14 mouse cellular contexts compared by ENCODE assay signal in genomic region chr3:27118227-27118626, GRCm38 (mm10). TPM values are rescaled to one million over a fixed set of nuclear protein-coding genes. Genes with fewer than 3 reads are reported as not detected.
DNase-seq lines count a peak whose midpoint lies in the region; ATAC-seq lines count a peak whose summit lies in the region.
"Had no signal": no experiment of that assay in that cellular context is flagged by ENCODE, and none has a peak within 500 bp of the region (broad histone marks: within the 10 kb centered on the region; RNA-seq: fewer than 3 reads in every experiment).

No protein-coding gene starts in this region.

- peak; percentile 13 for DNase-seq in kidney, adult 11 months
- peak; percentile 17 for DNase-seq in ES-CJ7 (ENCODE audit: low read depth, low spot score)
- DNase-seq in adrenal gland, postnatal 14 days, result peak; percentile 56
- DNase-seq in kidney, postnatal 4 days, result peak; percentile 34 to 43
- DNase-seq in frontal cortex, postnatal 36 days (ENCODE audit: low spot score in 2 of 2), result no peak
- no peak for DNase-seq in embryo, embryonic 10.5 days (ENCODE audit: low spot score)
- DNase-seq in T-cell, adult 2 months (ENCODE audit: low spot score), result no peak
- DNase-seq: cerebellum, postnatal 25 days; gastrocnemius, postnatal 36 days; heart, postnatal 36 days had no signal

- 84% methylated on average over 4 of the region's 4 CpGs for WGBS in kidney, embryonic 15.5 days

- H3K27me3 ChIP-seq in kidney, embryonic 15.5 days, result no peaks in the 10 kb centered on the region

- no peaks in the 10 kb centered on the region for H3K4me1 ChIP-seq in kidney, embryonic 15.5 days
- H3K4me1 ChIP-seq: limb, embryonic 10.5 days had no signal

- H3K4me2 ChIP-seq in kidney, embryonic 15.5 days, result no peak overlapping the region

- peaks cover 76% of the 10 kb centered on the region for H3K36me3 ChIP-seq in kidney, embryonic 15.5 days

- H3K9me3 ChIP-seq in kidney, embryonic 15.5 days (replicated peaks), result no peaks in the 10 kb centered on the region
- H3K9me3 ChIP-seq: limb, embryonic 10.5 days had no signal

- no peak for ATAC-seq in kidney, embryonic 15.5 days (replicated peaks; ENCODE audit: low FRiP score)

- H3K9ac ChIP-seq in kidney, embryonic 15.5 days, result no peak overlapping the region

- no peak overlapping the region for H3K4me3 ChIP-seq in kidney, embryonic 15.5 days (replicated peaks)
- H3K4me3 ChIP-seq: erythroblast, embryonic 14.5 days; limb, embryonic 10.5 days had no signal

- H3K27ac ChIP-seq in kidney, embryonic 15.5 days, result no peak overlapping the region
- H3K27ac ChIP-seq: limb, embryonic 10.5 days; macrophage had no signal

RNA-seq across cellular contexts. Expression of gene Ect2, which starts 35.5 kb away (rescaled TPM):
- polyA plus RNA-seq in kidney, embryonic 15.5 days (2015; fragmentation: Nextera tagmentation; extraction: Ambion mirVana), result 60.9 and 66.7 TPM in 2 replicates
- 12.6 and 13.6 TPM in 2 replicates for total RNA-seq in adrenal gland, postnatal 14 days (2021)

Comparison
In these comparisons a context has a peak if more than half of its experiments do, and no peak if none do; other contexts are left out.
1. DNase-seq: peak in kidney, adult 11 months (single experiment), ES-CJ7 (single experiment), adrenal gland, postnatal 14 days (single experiment) and kidney, postnatal 4 days (2 of 2); none in frontal cortex, postnatal 36 days (0 of 2), embryo, embryonic 10.5 days (single experiment) and T-cell, adult 2 months (single experiment).